Mouse (Mus musculus): ENCODE data around the gene Bik. TPM values are rescaled to one million over a fixed set of nuclear protein-coding genes. Genes with fewer than 3 reads are reported as not detected.

Gene Bik
- total and polyA plus RNA-seq, 3 experiments: 7.6 to 10.2 TPM; not detected in 1

- H3K79me2 ChIP-seq (ENCODE audit: control insufficient read depth, insufficient read depth, low read length, poor library complexity): no peaks in the 10 kb centered on the region
- no peak overlapping the region for H3K27ac ChIP-seq (ENCODE audit: control insufficient read depth, low read depth, low read length)
- H3K4me3 ChIP-seq (ENCODE audit: control insufficient read depth in 1 of 2, insufficient read depth in 1 of 2, low read depth in 2 of 2, low read length in 2 of 2): no peak overlapping the region
- no peak overlapping the region for H3K9ac ChIP-seq (ENCODE audit: control insufficient read depth, low read depth, low read length, poor library complexity, severe bottlenecking)
- peaks cover 3 to 22% of the 10 kb centered on the region in 2 experiments; a peak in 3 of 4 replicates for H3K4me1 ChIP-seq (ENCODE audit: control insufficient read depth in 1 of 2, insufficient read depth in 2 of 2, low read length in 2 of 2)
- H3K27me3 ChIP-seq (ENCODE audit: control insufficient read depth in 1 of 2, insufficient read depth in 2 of 2, low read length in 2 of 2): no peaks in the 10 kb centered on the region
- TF ChIP-seq ELF1 (IDR thresholded peaks at IDR 0.05; ENCODE audit: low read depth, low read length) (peak; percentile 57; the same call in 1 of the 2 replicates), MAZ (IDR thresholded peaks at IDR 0.05; ENCODE audit: low read depth, low read length) (no peak)
- peak; percentile 79 for DNase-seq (ENCODE audit: low read depth, low spot score)
- peaks cover 0 to 8% of the 10 kb centered on the region in 2 experiments; a peak in 2 of 4 replicates for H3K36me3 ChIP-seq (ENCODE audit: control insufficient read depth in 1 of 2, insufficient read depth in 2 of 2, low read length in 2 of 2)
- H3K9me3 ChIP-seq (replicated peaks; ENCODE audit: insufficient read depth, low read length): no peaks in the 10 kb centered on the region
Observed at GRCm38 (mm10) chr15:83569682-83570081, 43.0 kb downstream of the Bik start.

- Histone ChIP-seq H3K4me3 (ENCODE audit: control insufficient read depth in 1 of 2, insufficient read depth in 1 of 2, low read depth in 2 of 2, low read length in 2 of 2) (no peak overlapping the region), H3K9ac (ENCODE audit: control insufficient read depth, low read depth, low read length, poor library complexity, severe bottlenecking) (no peak overlapping the region), H3K27me3 (ENCODE audit: control insufficient read depth in 1 of 2, insufficient read depth in 2 of 2, low read length in 2 of 2) (no peaks in the 10 kb centered on the region), H3K36me3 (ENCODE audit: control insufficient read depth in 1 of 2, insufficient read depth in 2 of 2, low read length in 2 of 2) (peaks cover 0 to 3% of the 10 kb centered on the region in 2 experiments; a peak in 1 of 4 replicates), H3K9me3 (replicated peaks; ENCODE audit: insufficient read depth, low read length) (no peaks in the 10 kb centered on the region), H3K79me2 (ENCODE audit: control insufficient read depth, insufficient read depth, low read length, poor library complexity) (no peaks in the 10 kb centered on the region), H3K4me1 (ENCODE audit: control insufficient read depth in 1 of 2, insufficient read depth in 2 of 2, low read length in 2 of 2) (peaks cover 0 to 14% of the 10 kb centered on the region in 2 experiments; a peak in 3 of 4 replicates), H3K27ac (ENCODE audit: control insufficient read depth, low read depth, low read length) (no peak overlapping the region)
- peak; percentile 14 for TF ChIP-seq RAD21 (IDR thresholded peaks at IDR 0.05; ENCODE audit: low read depth, low read length)
- TF ChIP-seq SMC3 (IDR thresholded peaks at IDR 0.05; ENCODE audit: low read depth, low read length): peak; percentile 41; the same call in 1 of the 2 replicates
- peak; percentile 29 to 60 (median 53); a peak in 5 of 6 replicates for TF ChIP-seq CTCF (IDR thresholded peaks at IDR 0.05 in 2 of 3, conservative IDR thresholded peaks at IDR 0.05 in 1 of 3; ENCODE audit: control insufficient read depth in 1 of 3, insufficient read depth in 1 of 3, low read depth in 2 of 3, low read length in 3 of 3, poor library complexity in 1 of 3, severe bottlenecking in 1 of 3)
- TF ChIP-seq MAX (IDR thresholded peaks at IDR 0.05; ENCODE audit: low read length): no peak
- peak; percentile 59 for DNase-seq (ENCODE audit: low read depth, low spot score)
Observed at GRCm38 (mm10) chr15:83570641-83571040, 44.0 kb downstream of the Bik start.

- DNase-seq (ENCODE audit: low read depth, low spot score): no peak
- Histone ChIP-seq H3K27me3 (ENCODE audit: control insufficient read depth in 1 of 2, insufficient read depth in 2 of 2, low read length in 2 of 2) (no peaks in the 10 kb centered on the region), H3K36me3 (ENCODE audit: control insufficient read depth in 1 of 2, insufficient read depth in 2 of 2, low read length in 2 of 2) (no peaks in the 10 kb centered on the region; a peak in 2 of 4 replicates), H3K9me3 (replicated peaks; ENCODE audit: insufficient read depth, low read length) (no peaks in the 10 kb centered on the region), H3K4me1 (ENCODE audit: control insufficient read depth in 1 of 2, insufficient read depth in 2 of 2, low read length in 2 of 2) (peaks cover 0 to 7% of the 10 kb centered on the region in 2 experiments; a peak in 2 of 4 replicates), H3K4me3 (ENCODE audit: control insufficient read depth in 1 of 2, insufficient read depth in 1 of 2, low read depth in 2 of 2, low read length in 2 of 2) (no peak overlapping the region), H3K9ac (ENCODE audit: control insufficient read depth, low read depth, low read length, poor library complexity, severe bottlenecking) (no peak overlapping the region), H3K79me2 (ENCODE audit: control insufficient read depth, insufficient read depth, low read length, poor library complexity) (no peaks in the 10 kb centered on the region), H3K27ac (ENCODE audit: control insufficient read depth, low read depth, low read length) (no peak overlapping the region)
- TF ChIP-seq POLR2AphosphoS5 (IDR thresholded peaks at IDR 0.05; ENCODE audit: borderline replicate concordance, low read depth, low read length) (no peak), POLR2AphosphoS2 (IDR thresholded peaks at IDR 0.05; ENCODE audit: low read length) (0 out of 2 replicates have a peak, but pooled peaks have one; percentile 28)
Observed at GRCm38 (mm10) chr15:83571636-83572035, 45.0 kb downstream of the Bik start.

- Histone ChIP-seq H3K4me3 (ENCODE audit: control insufficient read depth in 1 of 2, insufficient read depth in 1 of 2, low read depth in 2 of 2, low read length in 2 of 2) (no peak overlapping the region), H3K27me3 (ENCODE audit: control insufficient read depth in 1 of 2, insufficient read depth in 2 of 2, low read length in 2 of 2) (no peaks in the 10 kb centered on the region), H3K9ac (ENCODE audit: control insufficient read depth, low read depth, low read length, poor library complexity, severe bottlenecking) (no peak overlapping the region), H3K27ac (ENCODE audit: control insufficient read depth, low read depth, low read length) (no peak overlapping the region), H3K36me3 (ENCODE audit: control insufficient read depth in 1 of 2, insufficient read depth in 2 of 2, low read length in 2 of 2) (no peaks in the 10 kb centered on the region; a peak in 2 of 4 replicates), H3K4me1 (ENCODE audit: control insufficient read depth in 1 of 2, insufficient read depth in 2 of 2, low read length in 2 of 2) (peaks cover 0 to 7% of the 10 kb centered on the region in 2 experiments; a peak in 2 of 4 replicates), H3K9me3 (replicated peaks; ENCODE audit: insufficient read depth, low read length) (no peaks in the 10 kb centered on the region), H3K79me2 (ENCODE audit: control insufficient read depth, insufficient read depth, low read length, poor library complexity) (no peaks in the 10 kb centered on the region)
- DNase-seq (ENCODE audit: low read depth, low spot score): no peak
- TF ChIP-seq POLR2AphosphoS2 (IDR thresholded peaks at IDR 0.05; ENCODE audit: low read length) (peak; percentile 23; the same call in 1 of the 2 replicates), CHD2 (IDR thresholded peaks at IDR 0.05; ENCODE audit: low read length) (no peak)
Observed at GRCm38 (mm10) chr15:83572132-83572531, 45.5 kb downstream of the Bik start.
